Mouse (Mus musculus): Measurements from ENCODE around the gene Aunip.

DNA sequence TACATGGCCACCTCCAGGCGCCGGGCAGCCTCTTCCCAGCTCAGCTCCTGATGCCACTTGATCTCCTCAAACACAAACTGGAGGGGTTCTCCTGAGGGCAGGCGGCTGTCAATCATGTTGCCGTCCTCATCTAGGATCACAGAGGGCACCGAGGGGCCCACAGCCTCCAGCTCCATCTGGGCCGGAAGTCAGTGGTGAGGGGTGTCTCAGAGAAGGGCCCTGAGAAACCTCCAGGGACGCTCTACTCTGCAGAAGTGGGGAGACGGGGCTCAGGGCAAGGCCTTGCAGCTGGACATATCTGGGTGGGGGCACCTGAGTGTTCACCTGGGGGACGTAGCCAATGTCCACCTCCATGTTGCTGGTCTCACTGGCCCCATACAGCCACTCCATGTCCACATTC, 31.9 kb downstream of the Aunip start:
- TF ChIP-seq CTCF (IDR thresholded peaks at IDR 0.05; ENCODE audit: insufficient read depth, low read depth, low read length) (no peak), POLR2A (IDR thresholded peaks at IDR 0.05; ENCODE audit: insufficient read depth, low read depth, low read length) (no peak)
